Mouse (Mus musculus) forebrain, embryonic 11.5 days (tissue): ENCODE measurements around the gene 4933406M09Rik. TPM values are rescaled to one million over a fixed set of nuclear protein-coding genes. Genes with fewer than 3 reads are reported as not detected.
A peak's percentile ranks its signal among the peaks of the same experiment; 100 is the strongest.

Experiments used
- ATAC-seq: fragments of 200-750 bp; cut with Nextera tagmentation; replicated peaks from 2 replicates; pipeline ENCODE4 v1.8.0; 2017; ENCODE audit warnings: moderate TSS enrichment; ENCODE audit not compliant: low FRiP score
- DNase-seq: peaks from one replicate; pipeline ENCODE4 v3.0.0-alpha.2; 2017; ENCODE audit warnings: low spot score
- H3K27ac ChIP-seq: fragments of 300-500 bp; sonication (generic); 2 replicates; pipeline ENCODE4 v1.5.1; 2014; ENCODE audit warnings: low read depth, low read length
- H3K27me3 ChIP-seq: fragments of 300-500 bp; sonication (generic); 2 replicates; pipeline ENCODE4 v1.6.1; 2014; ENCODE audit warnings: mild to moderate bottlenecking, low read length, mixed read lengths; ENCODE audit not compliant: control insufficient read depth, insufficient read depth
- H3K36me3 ChIP-seq: fragments of 300-500 bp; sonication (generic); 2 replicates; pipeline ENCODE4 v1.6.1; 2014; ENCODE audit warnings: mild to moderate bottlenecking, low read length, moderate library complexity, mixed read lengths; ENCODE audit not compliant: control insufficient read depth, insufficient read depth
- H3K4me1 ChIP-seq: fragments of 300-500 bp; sonication (generic); replicated peaks from 2 replicates; pipeline ENCODE4 v1.6.1; 2014; ENCODE audit warnings: low read length, mixed read lengths; ENCODE audit not compliant: control insufficient read depth, insufficient read depth
- H3K4me2 ChIP-seq: fragments of 300-500 bp; sonication (generic); 2 replicates; pipeline ENCODE4 v1.6.1; 2014; ENCODE audit warnings: low read depth, mild to moderate bottlenecking, low read length, moderate library complexity, mixed read lengths; ENCODE audit not compliant: severe bottlenecking
- H3K4me3 ChIP-seq: fragments of 300-500 bp; sonication (generic); 2 replicates; pipeline ENCODE4 v1.5.1; 2014; ENCODE audit warnings: low read depth, low read length
- H3K9ac ChIP-seq: fragments of 300-500 bp; sonication (generic); 2 replicates; pipeline ENCODE4 v1.6.1; 2014; ENCODE audit warnings: low read length
- H3K9me3 ChIP-seq: fragments of 300-500 bp; sonication (generic); 2 replicates; pipeline ENCODE4 v1.6.1; 2016; ENCODE audit warnings: low read length, mixed read lengths; ENCODE audit not compliant: control insufficient read depth
- WGBS: fragments of 180-500 bp; shearing (Covaris S2); extraction: QIAGEN DNeasy Blood & Tissue Kit; methylation state at CpG from one replicate; pipeline ENCODE4 v1.1.7; 2014; 5-methylcytosine and 5-hydroxymethylcytosine counted together
- polyA plus RNA-seq: library from polyadenylated mRNA; unstranded; fragments of >200 nt; fragmentation: Nextera tagmentation; extraction: Ambion mirVana; gene quantifications from 2 replicates; pipeline ENCODE4 v1.2.1, GENCODE M21; 2014

Gene 4933406M09Rik
- polyA plus RNA-seq, 1 experiment from 2014 or later: not detected

GRCm38 (mm10) chr1:134414501-134415167 lies 28.9 kb downstream of the 4933406M09Rik start:
- peak overlapping the region; percentile 90; the same call in 1 of the 2 replicates for H3K9ac ChIP-seq
- no peaks in the 10 kb centered on the region for H3K9me3 ChIP-seq
- H3K4me1 ChIP-seq: peaks cover 11% of the 10 kb centered on the region; the same call in 1 of the 2 replicates
- peak overlapping the region; percentile 88 for H3K4me3 ChIP-seq
- DNase-seq (no peak), ATAC-seq (peak; percentile 29)
- H3K4me2 ChIP-seq: peak overlapping the region; percentile 46
- H3K36me3 ChIP-seq: no peaks in the 10 kb centered on the region
- no peaks in the 10 kb centered on the region for H3K27me3 ChIP-seq
- H3K27ac ChIP-seq: peak overlapping the region; percentile 76
- 14% methylated on average over 11 of the region's 11 CpGs for WGBS

- WGBS: 0% methylated on average over 68 of the region's 77 CpGs
- H3K36me3 ChIP-seq: no peaks in the 10 kb centered on the region
- H3K27ac ChIP-seq: peak within 1 kb of the TSS; percentile 76
- ATAC-seq: peak; percentile 99
- H3K9ac ChIP-seq: peak within 1 kb of the TSS; percentile 90
- H3K9me3 ChIP-seq: no peaks in the 10 kb centered on the region
- H3K27me3 ChIP-seq: no peaks in the 10 kb centered on the region
- peaks cover 11% of the 10 kb centered on the region; the same call in 1 of the 2 replicates for H3K4me1 ChIP-seq
- peak within 1 kb of the TSS; percentile 73 for H3K4me2 ChIP-seq
- peak; percentile 99 for DNase-seq
- H3K4me3 ChIP-seq: peak within 1 kb of the TSS; percentile 88
Measured at GRCm38 (mm10) chr1:134415168-134415831, 29.6 kb downstream of the 4933406M09Rik start, which contains the start of gene Adipor1. TSS of gene Adipor1 (plus strand) at chr1:134415378.

- ATAC-seq: no peak
- no peak overlapping the region for H3K4me2 ChIP-seq
- H3K27me3 ChIP-seq: no peaks in the 10 kb centered on the region
- no peaks in the 10 kb centered on the region for H3K36me3 ChIP-seq
- WGBS: 93% methylated on average over 2 of the region's 2 CpGs
- no peak for DNase-seq
- H3K4me1 ChIP-seq: peaks cover 11% of the 10 kb centered on the region; the same call in 1 of the 2 replicates
- no peak overlapping the region for H3K9ac ChIP-seq
- H3K9me3 ChIP-seq: no peaks in the 10 kb centered on the region
- H3K4me3 ChIP-seq: no peak overlapping the region
- no peak overlapping the region for H3K27ac ChIP-seq
Measured at GRCm38 (mm10) chr1:134418414-134418975, 32.8 kb downstream of the 4933406M09Rik start.

- ATAC-seq (no peak), DNase-seq (no peak)
- no peak overlapping the region for H3K4me3 ChIP-seq
- WGBS: 72% methylated on average over 1 of the region's 1 CpGs
- H3K36me3 ChIP-seq: no peaks in the 10 kb centered on the region; the same call in 1 of the 2 replicates
- peaks cover 11% of the 10 kb centered on the region; the same call in 1 of the 2 replicates for H3K4me1 ChIP-seq
- H3K9ac ChIP-seq: no peak overlapping the region
- H3K27me3 ChIP-seq: no peaks in the 10 kb centered on the region
- no peaks in the 10 kb centered on the region for H3K9me3 ChIP-seq
- no peak overlapping the region for H3K27ac ChIP-seq
- H3K4me2 ChIP-seq: no peak overlapping the region
Measured at GRCm38 (mm10) chr1:134419176-134419575, 33.4 kb downstream of the 4933406M09Rik start.

- H3K36me3 ChIP-seq: no peaks in the 10 kb centered on the region; the same call in none of the 2 replicates
- H3K9ac ChIP-seq: no peak overlapping the region
- ATAC-seq (no peak), DNase-seq (no peak)
- H3K27me3 ChIP-seq: no peaks in the 10 kb centered on the region
- H3K4me3 ChIP-seq: no peak overlapping the region
- WGBS: 74% methylated on average over 5 of the region's 5 CpGs
- H3K9me3 ChIP-seq: no peaks in the 10 kb centered on the region
- peaks cover 11% of the 10 kb centered on the region; the same call in 1 of the 2 replicates for H3K4me1 ChIP-seq
- H3K4me2 ChIP-seq: no peak overlapping the region
- no peak overlapping the region for H3K27ac ChIP-seq
Measured at GRCm38 (mm10) chr1:134419751-134420458, 34.2 kb downstream of the 4933406M09Rik start.

GRCm38 (mm10) chr1:134423911-134424310 lies 38.2 kb downstream of the 4933406M09Rik start:
- Histone ChIP-seq H3K27ac (no peak overlapping the region), H3K36me3 (peaks cover 15% of the 10 kb centered on the region), H3K9ac (no peak overlapping the region), H3K4me2 (no peak overlapping the region), H3K4me3 (no peak overlapping the region), H3K9me3 (no peaks in the 10 kb centered on the region), H3K27me3 (no peaks in the 10 kb centered on the region), H3K4me1 (0 out of 2 replicates have a peak, but pooled peaks cover 2% of the 10 kb centered on the region)
- DNase-seq: no peak
- 78% methylated on average over 10 of the region's 10 CpGs for WGBS
- ATAC-seq: no peak

- no peaks in the 10 kb centered on the region for H3K4me1 ChIP-seq
- H3K9ac ChIP-seq: no peak overlapping the region
- peaks cover 15% of the 10 kb centered on the region for H3K36me3 ChIP-seq
- no peak overlapping the region for H3K4me2 ChIP-seq
- H3K4me3 ChIP-seq: no peak overlapping the region
- ATAC-seq (no peak), DNase-seq (no peak)
- WGBS: 90% methylated on average over 5 of the region's 5 CpGs
- no peaks in the 10 kb centered on the region for H3K9me3 ChIP-seq
- H3K27ac ChIP-seq: no peak overlapping the region
- H3K27me3 ChIP-seq: no peaks in the 10 kb centered on the region
Measured at GRCm38 (mm10) chr1:134426289-134426688, 40.5 kb downstream of the 4933406M09Rik start.

- Histone ChIP-seq H3K27ac (no peak overlapping the region), H3K27me3 (no peaks in the 10 kb centered on the region), H3K36me3 (peaks cover 10% of the 10 kb centered on the region), H3K4me1 (no peaks in the 10 kb centered on the region), H3K9me3 (no peaks in the 10 kb centered on the region), H3K9ac (no peak overlapping the region), H3K4me2 (no peak overlapping the region), H3K4me3 (no peak overlapping the region)
- no peak for ATAC-seq
- no peak for DNase-seq
- WGBS: 85% methylated on average over 10 of the region's 10 CpGs
Measured at GRCm38 (mm10) chr1:134433002-134433401, 47.3 kb downstream of the 4933406M09Rik start.
